Mouse (Mus musculus) adrenal gland, postnatal 4 days (tissue): Measurements from ENCODE around the gene Lrrfip1. TPM values are rescaled to one million over a fixed set of nuclear protein-coding genes. Genes with fewer than 3 reads are reported as not detected.

Source experiments
- DNase-seq, 2 experiments: peaks; one replicate each; pipeline ENCODE4 v3.0.0; 2021 to 2022; ENCODE audit warnings: low spot score in 2 of 2, mixed read lengths in 2 of 2
- total RNA-seq, 2 experiments: library from RNA; stranded (reverse); gene quantifications; 2 replicates each; pipeline ENCODE4 v1.2.3; 2021

Lrrfip1 gene
- total RNA-seq, 2 experiments from 2014 or later: 54.7 to 56.7 TPM

DNA sequence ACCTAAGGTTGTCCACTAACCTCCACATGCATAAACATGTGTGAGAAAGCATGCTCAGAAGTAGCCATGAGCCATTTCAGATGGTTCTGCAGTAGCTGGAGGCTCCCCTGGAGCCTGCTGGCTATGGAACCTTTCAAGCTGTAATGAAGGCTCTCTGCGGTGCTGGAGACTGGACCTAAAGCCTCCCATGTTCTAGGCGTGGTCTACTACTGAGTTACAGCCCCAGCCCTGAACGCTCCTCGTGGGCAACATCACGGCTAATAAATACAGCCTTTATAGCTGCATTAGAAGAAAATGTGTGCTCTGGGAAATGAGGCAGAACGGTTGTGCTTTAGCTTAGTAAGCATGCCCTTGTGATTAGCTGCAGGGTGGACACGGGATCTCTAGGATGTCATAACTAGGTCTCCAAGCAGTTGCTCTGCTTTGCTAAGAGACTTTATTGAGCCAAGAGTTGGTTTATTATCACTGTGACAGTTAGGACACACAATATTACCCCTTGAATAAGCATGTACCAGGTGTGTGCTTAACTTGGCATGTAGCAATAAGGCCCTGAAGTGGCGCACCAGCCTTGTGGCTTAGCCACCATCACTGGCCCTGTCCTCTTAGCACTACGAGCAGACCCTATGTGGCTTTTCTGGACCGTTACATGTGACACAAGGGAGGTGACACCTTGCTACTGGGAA lies 81.3 kb downstream of the Lrrfip1 start:
- DNase-seq: no peak

DNA sequence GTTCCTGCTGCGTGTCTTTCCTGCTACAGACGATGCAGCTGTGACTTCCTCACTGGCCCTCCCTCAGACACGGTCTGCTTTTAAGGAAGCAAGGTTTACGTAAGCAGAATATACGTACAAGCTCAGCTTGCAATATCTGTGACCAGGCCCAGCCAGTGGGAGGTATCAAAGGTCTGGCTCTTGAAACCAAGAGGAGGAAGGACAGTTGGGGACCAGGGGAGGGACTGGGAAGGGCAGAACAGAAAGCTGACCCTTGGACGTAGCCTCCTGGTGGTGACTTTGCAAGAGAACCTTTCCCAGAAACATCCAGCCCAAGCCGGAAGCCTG lies 81.8 kb downstream of the Lrrfip1 start:
- DNase-seq: no peak

DNA sequence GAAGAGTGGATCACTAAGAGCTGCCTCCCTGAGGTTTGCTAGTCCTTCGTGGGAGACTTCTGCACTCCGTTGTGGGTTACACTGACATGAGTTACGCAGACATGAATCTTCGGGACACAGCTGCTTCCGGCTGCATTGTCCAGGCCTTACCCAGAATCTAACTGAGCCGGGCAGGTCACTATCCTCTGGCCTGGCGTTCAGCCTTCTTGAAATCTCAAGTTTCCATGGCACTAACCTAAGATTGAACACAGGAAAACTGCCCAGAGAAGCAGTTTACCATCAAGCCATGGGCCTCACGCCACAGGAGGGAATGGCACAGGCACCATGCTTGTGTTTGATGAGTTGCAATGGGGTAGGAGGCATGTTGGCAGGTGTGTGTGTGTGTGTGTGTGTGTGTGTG lies 85.8 kb downstream of the Lrrfip1 start:
- no peak for DNase-seq

DNA sequence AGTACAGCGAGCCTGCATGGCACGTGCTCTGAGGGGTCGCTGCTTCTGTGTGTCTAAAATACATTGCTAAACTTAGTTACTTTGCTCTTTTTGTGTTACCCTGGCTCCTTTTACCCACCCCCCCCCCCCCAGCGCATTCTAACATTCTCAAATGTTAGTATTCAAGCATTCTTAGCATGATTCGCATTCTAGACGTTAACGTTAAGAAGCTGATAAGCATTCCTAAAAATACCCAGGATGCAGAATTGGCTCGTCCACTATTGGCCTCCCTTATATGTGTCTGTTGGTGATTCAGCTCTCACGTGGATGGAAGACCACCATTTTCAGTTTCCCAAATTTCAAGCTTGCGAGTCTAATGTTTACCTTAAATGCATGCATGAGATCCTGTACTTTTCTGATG lies 86.5 kb downstream of the Lrrfip1 start:
- no peak for DNase-seq

DNA sequence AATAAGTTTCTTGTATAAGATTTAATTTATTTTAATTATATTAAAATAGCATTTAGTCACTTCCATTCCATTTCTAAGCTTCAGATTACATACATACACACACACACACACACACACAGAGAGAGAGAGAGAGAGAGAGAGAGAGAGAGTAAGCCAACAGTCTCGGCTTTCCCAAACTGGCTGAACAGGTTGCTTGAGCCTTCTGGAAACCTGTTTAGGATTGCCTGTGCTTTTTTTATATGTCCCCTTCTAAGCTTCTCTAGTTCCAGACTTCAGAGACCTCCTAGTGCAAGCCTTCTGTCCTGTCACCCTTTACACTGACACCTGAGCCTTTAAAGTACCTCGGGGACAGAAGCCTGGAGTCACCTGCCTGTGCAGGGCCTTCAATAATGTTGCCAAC lies 87.1 kb downstream of the Lrrfip1 start:
- no peak for DNase-seq

DNA sequence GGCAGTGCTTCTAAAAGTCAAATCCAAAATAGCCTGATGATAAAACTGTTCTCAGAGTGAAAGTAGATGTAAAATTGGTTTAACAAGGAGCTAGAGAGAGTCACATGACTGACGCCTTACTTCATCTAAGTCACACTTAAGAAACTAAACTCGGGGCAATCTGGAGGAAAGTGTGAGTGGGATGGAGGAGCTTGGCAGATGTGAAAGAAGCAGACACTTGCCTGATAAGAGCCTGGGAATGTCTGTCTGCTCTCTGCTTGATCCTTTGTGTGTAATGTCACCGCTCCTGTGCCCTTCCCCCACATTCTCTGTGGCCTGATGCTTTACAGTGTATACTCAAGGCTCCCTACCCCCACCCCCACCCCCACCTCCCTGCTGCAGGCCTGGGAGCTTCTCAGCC lies 87.8 kb downstream of the Lrrfip1 start:
- no peak for DNase-seq

DNA sequence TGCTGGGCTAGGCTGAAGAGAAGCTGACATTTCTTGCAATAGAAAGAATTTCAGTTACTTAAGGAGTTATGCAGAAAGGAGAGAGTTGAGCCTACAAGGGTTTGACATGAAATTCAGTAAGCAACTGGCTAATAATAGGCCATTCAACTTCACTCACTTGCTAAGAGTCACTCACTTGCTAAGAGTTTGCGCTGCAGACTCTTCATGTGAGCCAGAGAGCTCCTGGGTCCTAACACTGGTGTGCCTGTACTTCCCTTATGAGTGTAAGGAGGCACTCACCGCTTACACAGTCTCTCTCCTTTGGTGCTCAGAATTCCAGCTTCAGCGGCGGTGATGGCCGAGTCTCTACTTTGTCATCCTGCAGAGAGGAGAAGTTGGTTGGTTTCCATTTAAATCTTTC lies 88.2 kb downstream of the Lrrfip1 start:
- no peak for DNase-seq

DNA sequence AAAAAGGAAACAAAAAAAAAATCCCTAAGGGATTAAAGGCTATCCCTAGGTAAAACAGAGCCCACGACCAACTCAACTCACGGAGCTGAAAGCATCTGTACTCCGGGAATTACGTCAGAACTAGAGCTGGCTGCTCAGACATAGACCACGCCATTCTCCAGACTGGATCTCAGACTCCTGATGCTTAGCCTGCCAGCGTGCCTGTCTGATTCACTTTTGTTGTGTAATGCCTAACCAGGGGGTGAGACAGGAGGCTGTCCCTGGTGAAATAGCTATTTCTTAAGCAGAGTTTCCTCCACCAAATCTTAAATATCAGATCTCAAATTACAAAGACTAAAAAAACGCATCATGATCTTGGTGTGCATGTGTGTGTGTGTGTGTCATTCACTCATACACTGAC lies 89.5 kb downstream of the Lrrfip1 start:
- no peak for DNase-seq

DNA sequence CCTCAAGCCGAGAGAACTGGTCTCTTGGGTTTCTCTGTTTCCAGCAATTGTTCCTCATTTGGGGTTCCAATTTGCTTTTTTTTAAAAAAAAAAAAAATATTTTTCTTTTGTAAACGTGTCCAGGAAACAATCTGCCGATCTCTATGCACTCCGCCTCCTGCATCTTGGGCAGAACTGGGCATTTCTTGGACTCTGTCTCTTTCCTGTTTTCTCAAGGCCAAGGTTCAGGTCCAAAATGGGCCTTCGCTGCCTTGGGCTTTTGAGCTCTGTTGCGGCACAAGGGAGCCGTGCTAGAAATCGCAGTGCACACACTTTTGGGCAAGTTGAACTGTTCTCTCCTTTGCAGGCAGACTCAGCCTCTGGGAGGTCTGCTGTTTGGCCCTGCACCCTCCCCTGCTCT lies 90.4 kb downstream of the Lrrfip1 start:
- DNase-seq: no peak

DNA sequence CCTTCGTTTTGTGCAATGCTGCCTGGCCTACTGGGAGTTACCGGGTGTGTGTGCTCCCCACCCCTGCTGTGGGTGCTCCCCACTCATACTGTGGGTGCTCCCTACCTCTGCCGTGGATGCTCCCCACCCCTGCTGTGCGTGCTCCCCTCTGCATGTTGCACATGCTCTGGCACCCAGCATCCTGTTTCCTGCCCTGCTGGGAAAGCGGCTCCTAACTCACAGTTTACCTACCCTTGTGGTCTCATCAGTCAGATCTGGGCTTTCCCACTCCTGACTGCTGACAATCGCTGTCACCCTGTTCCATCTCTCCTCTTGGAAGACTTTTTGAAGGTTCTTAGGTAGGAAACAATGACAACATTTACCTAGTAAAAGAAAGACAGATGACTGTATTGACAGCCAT lies 91.9 kb downstream of the Lrrfip1 start:
- no peak for DNase-seq

DNA sequence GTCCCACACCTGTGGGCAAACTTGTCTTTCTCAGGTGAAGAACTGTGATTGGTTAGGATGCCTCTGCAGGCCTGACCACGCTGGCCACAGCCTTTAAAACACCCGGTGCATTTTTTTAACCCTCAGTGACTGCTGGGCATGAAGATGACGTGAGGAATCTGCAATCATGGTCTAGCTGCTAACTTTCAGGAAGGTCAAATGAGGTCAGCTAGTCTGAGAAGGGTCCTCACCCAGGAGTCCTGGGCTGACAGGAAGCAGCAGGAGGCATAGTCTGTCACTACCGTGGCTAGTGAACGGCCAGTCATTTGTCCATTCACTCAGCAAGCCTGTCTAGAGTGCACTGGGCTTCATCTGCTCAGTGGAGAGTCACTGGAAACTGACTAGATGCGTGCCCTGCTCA lies 93.9 kb downstream of the Lrrfip1 start:
- no peak for DNase-seq

DNA sequence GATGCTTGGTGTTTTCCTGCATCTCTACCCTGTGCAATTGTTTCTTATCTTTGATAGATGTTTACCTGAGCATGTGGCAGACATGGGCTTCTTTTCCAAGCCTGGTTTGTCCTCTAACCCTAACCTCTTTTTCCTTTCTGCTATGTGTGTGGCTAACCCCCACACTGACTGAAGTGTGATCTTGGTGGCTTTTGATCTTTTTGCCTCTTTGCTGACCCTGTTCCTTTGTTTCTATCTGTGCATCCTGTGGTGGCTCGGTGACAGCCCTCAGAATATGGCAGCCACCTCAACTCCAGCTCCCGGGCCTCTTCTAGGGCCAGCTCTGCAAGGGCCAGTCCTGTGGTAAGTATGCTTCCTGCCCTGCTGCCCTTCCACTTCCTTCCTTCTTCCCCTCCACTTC lies 94.8 kb downstream of the Lrrfip1 start:
- DNase-seq: no peak

DNA sequence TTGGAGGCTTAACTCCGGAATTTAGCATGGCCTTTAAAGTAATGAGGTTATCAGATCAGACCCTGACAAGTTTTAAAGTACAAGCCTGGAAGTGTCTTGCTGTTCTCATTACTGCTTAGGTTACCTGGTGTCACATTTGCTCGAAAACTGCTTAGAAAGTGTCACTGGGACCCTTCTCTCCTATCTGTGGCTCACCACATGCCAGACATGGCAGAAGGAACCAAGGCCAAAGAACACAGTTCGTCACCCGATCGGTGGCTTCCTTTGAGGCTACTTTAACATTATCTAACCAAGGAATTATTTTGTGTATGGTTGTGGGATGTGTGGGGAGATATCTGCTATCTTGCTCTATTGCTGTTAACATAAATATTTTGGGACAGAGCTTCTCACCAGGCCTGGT lies 95.5 kb downstream of the Lrrfip1 start:
- DNase-seq: no peak

DNA sequence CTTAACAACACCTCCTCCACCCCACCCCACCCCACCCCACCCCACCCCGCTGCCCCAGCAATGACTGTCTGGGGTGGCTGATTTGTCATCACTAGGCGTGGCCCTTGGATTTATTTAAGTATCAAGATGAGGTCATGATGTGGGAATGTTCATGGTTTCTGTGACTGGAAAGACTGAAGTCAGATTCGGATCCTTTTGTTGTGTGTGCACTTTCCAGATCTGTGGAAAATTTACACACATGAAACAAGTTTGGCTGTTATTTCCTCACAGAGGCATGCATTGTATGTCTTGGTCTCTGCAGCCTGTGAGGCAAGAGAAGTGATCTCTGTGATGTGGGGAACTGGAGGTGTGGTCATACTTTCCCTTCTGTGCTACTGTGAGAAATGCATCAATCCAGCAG lies 96.7 kb downstream of the Lrrfip1 start:
- no peak for DNase-seq

DNA sequence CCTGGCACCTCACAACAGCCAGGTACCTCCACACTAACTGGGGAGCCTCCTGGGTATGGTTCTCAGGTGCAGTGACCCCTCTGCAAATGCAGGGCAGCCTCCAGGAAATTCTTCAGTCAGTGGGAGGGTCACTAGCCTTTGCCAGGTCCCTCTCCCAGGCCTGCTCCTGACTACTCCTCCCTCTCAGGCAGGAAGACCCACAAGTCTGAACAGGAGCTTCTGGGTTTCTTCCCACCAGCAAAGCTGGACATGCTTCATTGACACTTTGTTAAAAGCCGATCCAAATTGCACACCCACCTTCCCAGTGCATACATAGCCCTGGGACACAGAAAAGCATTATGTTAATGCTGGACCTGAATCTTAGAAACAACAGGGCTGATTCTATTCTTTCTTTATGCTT lies 97.3 kb downstream of the Lrrfip1 start:
- DNase-seq: no peak

DNA sequence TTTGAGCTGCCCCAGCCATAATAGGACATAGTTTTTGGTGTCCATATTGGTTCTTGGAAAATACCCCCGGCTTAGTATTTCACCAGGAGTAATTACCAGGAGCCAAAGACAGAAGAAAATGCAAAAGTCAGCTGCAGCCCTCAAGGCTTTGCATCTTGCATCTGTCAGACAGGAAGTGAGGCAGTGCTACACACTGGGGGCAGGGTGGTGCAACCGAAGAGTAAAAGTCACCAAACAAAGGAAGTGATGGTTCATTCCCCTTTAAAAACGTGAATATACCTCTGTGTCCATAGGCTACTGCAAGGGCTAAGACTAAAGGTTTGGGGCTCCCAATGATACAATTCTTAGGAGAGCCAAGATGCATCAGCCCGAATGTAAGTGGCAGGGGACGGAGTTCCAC lies 98.0 kb downstream of the Lrrfip1 start:
- no peak for DNase-seq

DNA sequence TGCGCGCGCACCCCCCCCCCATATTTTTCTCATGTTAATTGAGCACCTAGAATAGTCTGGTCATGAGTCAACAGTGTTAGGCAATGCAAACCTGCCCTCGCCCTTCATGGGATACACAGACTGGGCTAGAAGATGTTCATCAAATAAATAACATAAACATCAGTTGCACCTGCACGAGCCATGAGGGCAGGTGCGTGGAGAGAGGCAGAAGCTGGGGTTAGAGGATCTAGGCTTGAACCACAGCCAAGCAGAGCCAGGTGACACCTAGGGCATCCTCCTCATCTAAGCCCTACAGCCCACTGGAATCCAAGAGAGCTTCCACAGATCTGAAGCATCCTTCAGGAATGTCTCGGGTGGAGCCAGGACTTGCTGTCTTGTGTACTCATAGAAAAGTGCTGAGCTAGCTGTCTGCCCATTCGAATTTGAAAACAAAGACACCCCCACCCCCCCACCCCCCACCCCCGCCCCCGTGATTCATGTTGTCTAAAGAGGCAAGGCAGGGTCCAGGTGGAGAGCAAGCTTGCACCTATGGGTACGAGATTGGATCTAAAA lies 98.8 kb downstream of the Lrrfip1 start:
- DNase-seq: no peak

DNA sequence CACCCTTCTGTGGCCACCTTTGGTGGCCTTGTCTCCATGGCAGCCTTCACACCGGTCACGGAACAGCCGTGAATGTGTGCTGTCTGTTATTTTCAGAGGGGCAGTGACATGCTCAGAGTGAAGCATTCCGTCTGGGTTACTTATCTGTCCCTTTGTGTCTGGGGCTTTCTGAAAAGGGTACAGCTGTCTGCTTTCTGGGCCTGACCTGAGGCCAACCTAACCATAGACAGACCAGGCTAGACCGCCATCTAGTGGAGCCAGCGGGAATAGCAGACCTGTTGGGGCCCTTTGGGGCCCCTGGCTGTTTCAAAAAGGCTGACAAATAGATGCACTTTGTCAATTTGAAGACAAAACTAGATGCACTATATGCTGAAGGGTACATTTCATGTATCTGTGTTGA lies 100.3 kb downstream of the Lrrfip1 start:
- peak; percentile 50 to 56 for DNase-seq

DNA sequence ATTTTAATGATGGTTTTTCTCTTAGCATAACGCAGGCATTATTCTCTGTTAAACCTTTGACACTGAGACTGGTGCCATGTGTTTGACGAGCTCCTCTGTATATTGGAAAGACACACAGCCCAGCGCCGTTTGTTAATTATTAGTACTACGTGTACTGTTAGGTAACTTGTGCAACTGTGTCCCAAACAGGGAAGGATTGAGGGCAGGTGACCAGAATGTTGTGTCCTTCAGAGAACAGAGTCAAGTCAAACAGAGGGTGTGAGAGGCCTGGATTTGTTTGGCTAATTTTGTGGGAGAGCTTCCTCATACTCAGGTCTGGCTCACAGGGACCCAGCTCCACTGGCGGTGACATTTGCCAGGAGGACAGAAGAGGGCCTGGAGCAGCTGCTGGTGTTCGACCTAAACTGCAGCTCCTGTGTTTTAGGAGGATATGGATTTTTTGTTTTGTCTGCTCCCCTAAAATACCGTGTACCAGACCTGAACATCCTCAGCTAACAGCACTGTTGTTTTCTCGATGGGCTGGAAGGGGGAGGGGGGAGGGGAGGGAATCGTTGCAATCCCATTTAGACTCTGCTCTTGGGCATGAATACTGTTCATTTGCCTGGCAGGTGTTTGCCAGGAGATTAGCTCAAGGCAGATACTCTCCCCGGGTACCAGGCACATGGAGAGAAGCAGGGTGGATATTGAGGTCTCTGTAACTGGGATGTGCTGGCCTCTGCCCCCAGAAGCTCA lies 103.3 kb downstream of the Lrrfip1 start:
- DNase-seq: no peak

DNA sequence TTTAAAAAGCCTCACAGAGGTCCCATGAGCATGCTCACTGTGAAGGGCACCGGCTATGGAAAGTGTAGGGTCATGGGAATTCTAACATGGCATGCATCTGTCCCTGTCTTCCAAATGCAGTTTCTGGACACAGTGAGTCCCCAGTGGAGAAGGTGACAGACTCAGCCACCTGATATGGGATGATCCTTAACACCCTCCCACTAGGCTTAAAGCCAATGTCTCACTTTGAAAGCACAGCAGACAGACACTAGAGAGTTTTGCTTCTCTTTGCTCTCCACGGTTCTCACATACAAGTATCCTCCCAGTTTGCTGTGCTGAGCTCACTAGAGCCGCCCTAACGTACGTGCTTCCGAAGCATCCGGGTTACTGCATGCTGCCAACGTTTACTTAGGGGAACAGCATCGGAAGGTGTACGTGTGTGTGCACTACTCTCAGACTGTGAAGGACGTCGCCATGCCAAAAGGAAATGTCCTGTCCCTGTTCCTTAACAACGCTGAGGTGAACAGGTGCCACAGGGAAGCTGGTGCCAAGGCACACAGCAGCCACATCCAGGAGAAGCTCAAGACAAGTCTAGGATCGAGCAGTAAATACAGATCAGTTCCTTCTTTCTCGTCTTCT lies 104.9 kb downstream of the Lrrfip1 start:
- DNase-seq: no peak

DNA sequence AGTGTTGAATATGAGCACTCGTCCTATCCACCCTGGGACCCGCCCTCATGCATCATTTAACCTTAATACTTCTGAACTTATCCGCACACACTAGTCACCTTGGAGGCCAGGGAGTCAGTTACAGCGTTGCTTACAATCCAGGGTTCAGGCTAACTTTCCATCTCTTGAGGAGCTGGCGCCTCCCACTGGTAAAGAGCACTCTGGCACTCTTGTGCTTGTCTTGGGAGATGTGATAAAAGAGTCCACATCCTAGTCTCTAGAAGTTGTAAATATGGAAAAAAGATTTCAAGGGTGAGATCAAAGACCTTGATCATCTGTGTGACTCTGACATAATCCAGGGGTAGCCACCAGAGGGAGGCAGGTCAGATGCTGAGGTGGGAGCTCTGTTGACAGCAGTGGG lies 109.0 kb downstream of the Lrrfip1 start:
- DNase-seq: no peak

DNA sequence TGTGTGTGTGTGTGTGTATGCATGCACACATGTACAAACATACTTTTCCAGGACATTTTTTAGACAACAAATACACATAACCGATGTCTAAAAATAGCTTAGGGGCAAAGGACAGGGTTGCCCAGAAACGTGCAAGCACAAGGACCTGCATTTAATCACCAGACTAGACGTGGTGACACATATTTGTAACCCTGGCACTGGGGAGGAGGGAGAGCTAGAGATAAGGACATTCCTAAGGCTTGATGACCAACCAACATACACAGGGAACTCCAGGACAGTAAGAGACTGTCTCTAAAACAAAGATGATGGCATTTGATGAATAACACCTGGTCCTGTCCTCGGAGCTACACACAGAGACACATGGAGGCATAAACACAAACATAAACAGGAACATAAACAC lies 110.8 kb downstream of the Lrrfip1 start:
- no peak for DNase-seq

DNA sequence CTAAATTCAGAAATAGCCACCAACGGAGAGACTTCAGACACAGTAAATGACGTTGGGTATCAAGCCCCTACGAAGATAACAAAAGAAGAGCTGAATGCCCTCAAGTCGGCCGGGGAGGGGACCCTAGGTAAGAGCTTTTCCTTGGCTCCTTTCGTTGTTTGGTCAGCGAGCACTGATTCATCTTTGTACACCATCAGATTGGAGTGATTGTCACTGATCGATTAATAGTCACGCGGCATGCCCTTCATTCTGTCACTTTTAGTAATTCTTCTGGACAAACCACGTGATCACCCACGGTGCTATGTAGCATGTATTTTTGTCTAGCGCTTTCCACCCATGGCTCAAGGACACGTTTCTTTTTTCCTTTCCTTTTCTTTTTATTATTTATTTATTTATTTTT lies 113.6 kb downstream of the Lrrfip1 start:
- DNase-seq: no peak
